Comparison of ENCODE assay signal across 9 mouse cellular contexts in genomic region chr4:119111410-119111809, GRCm38 (mm10). TPM values are rescaled to one million over a fixed set of nuclear protein-coding genes. Genes with fewer than 3 reads are reported as not detected.
DNase-seq lines count a peak whose midpoint lies in the region; ATAC-seq and TF ChIP-seq lines count a peak whose summit lies in the region.
"Had no signal": no experiment of that assay in that cellular context is flagged by ENCODE, and none has a peak within 500 bp of the region (broad histone marks: within the 10 kb centered on the region; RNA-seq: fewer than 3 reads in every experiment).

No protein-coding gene starts in this region.

- no peak overlapping the region for H3K4me2 ChIP-seq in forebrain, embryonic 16.5 days (ENCODE audit: low read length)
- H3K4me2 ChIP-seq in embryonic facial prominence, embryonic 12.5 days (replicated peaks): peak overlapping the region; percentile 70
- peak overlapping the region; percentile 70 for H3K4me2 ChIP-seq in liver, embryonic 16.5 days (ENCODE audit: low read depth, low read length)

- peak overlapping the region; percentile 86 for H3K4me3 ChIP-seq in forebrain, embryonic 10.5 days
- no peak overlapping the region for H3K4me3 ChIP-seq in forebrain, embryonic 16.5 days (replicated peaks; ENCODE audit: low read length)
- H3K4me3 ChIP-seq in layer of hippocampus, adult 2 months: peak overlapping the region; percentile 84
- peak overlapping the region; percentile 9; the same call in 1 of the 2 replicates for H3K4me3 ChIP-seq in embryonic facial prominence, embryonic 12.5 days
- H3K4me3 ChIP-seq in liver, embryonic 16.5 days (ENCODE audit: low read depth, low read length): peak overlapping the region; percentile 81
- no peak overlapping the region for H3K4me3 ChIP-seq in gastrocnemius, adult 2 months

- no peaks in the 10 kb centered on the region for H3K9me3 ChIP-seq in forebrain, embryonic 10.5 days
- H3K9me3 ChIP-seq in forebrain, embryonic 16.5 days (ENCODE audit: control insufficient read depth, low read length): no peaks in the 10 kb centered on the region
- H3K9me3 ChIP-seq in embryonic facial prominence, embryonic 12.5 days: no peaks in the 10 kb centered on the region
- H3K9me3 ChIP-seq in liver, embryonic 16.5 days (replicated peaks; ENCODE audit: control insufficient read depth, low read length): no peaks in the 10 kb centered on the region

- H3K9ac ChIP-seq in forebrain, embryonic 16.5 days (replicated peaks; ENCODE audit: low read depth, low read length): no peak overlapping the region
- H3K9ac ChIP-seq in embryonic facial prominence, embryonic 12.5 days: no peak overlapping the region
- peak overlapping the region; percentile 94; the same call in 1 of the 2 replicates for H3K9ac ChIP-seq in liver, embryonic 16.5 days (ENCODE audit: low read depth, low read length)

- WGBS in forebrain, embryonic 10.5 days: 52% methylated on average over 5 of the region's 5 CpGs
- 49% methylated on average over 5 of the region's 5 CpGs for WGBS in forebrain, embryonic 16.5 days
- WGBS in embryonic facial prominence, embryonic 12.5 days: 74% methylated on average over 5 of the region's 5 CpGs
- 87% methylated on average over 5 of the region's 5 CpGs for whole genome bisulfite sequencing in liver, embryonic 16.5 days (ENCODE audit: insufficient replicate concordance)

- no peak for DNase-seq in forebrain, embryonic 10.5 days (ENCODE audit: extremely low spot score, low spot score)
- no peak for DNase-seq in layer of hippocampus, adult 2 months (ENCODE audit: low spot score in 2 of 2)
- no peak for DNase-seq in layer of hippocampus, adult 9-11 months
- no peak for DNase-seq in gastrocnemius, adult 2 months
- no peak for DNase-seq in gastrocnemius, postnatal 10 days
- DNase-seq: cerebellum, adult 2 months had no signal

- peaks cover 64% of the 10 kb centered on the region for H3K36me3 ChIP-seq in forebrain, embryonic 10.5 days (replicated peaks)
- no peaks in the 10 kb centered on the region for H3K36me3 ChIP-seq in forebrain, embryonic 16.5 days (ENCODE audit: control insufficient read depth, insufficient read depth)
- H3K36me3 ChIP-seq in embryonic facial prominence, embryonic 12.5 days: 0 out of 2 replicates have a peak, but pooled peaks cover 3% of the 10 kb centered on the region
- H3K36me3 ChIP-seq in liver, embryonic 16.5 days (ENCODE audit: control insufficient read depth, insufficient read depth): peaks cover 63% of the 10 kb centered on the region

- peaks cover 89% of the 10 kb centered on the region for H3K4me1 ChIP-seq in forebrain, embryonic 10.5 days
- peaks cover 27% of the 10 kb centered on the region for H3K4me1 ChIP-seq in forebrain, embryonic 16.5 days (replicated peaks; ENCODE audit: control insufficient read depth, insufficient read depth, low read length)
- peaks cover 35% of the 10 kb centered on the region for H3K4me1 ChIP-seq in embryonic facial prominence, embryonic 12.5 days
- H3K4me1 ChIP-seq in liver, embryonic 16.5 days (ENCODE audit: control insufficient read depth, low read depth, low read length): peaks cover 80% of the 10 kb centered on the region

- ATAC-seq in forebrain, embryonic 16.5 days: no peak
- ATAC-seq in embryonic facial prominence, embryonic 12.5 days (ENCODE audit: insufficient number of reproducible peaks, insufficient read depth, low FRiP score, low TSS enrichment): no peak
- no peak for ATAC-seq in liver, embryonic 16.5 days (ENCODE audit: low read depth)

- H3K27me3 ChIP-seq in forebrain, embryonic 10.5 days (ENCODE audit: poor library complexity, severe bottlenecking): 0 out of 2 replicates have a peak, but pooled peaks cover 13% of the 10 kb centered on the region
- no peaks in the 10 kb centered on the region for H3K27me3 ChIP-seq in forebrain, embryonic 16.5 days (replicated peaks; ENCODE audit: control insufficient read depth, insufficient read depth, low read length)
- H3K27me3 ChIP-seq in embryonic facial prominence, embryonic 12.5 days: no peaks in the 10 kb centered on the region
- no peaks in the 10 kb centered on the region for H3K27me3 ChIP-seq in liver, embryonic 16.5 days (ENCODE audit: control insufficient read depth, insufficient read depth, low read depth, low read length)

- intact Hi-C loops in gastrocnemius, adult 2 months (cut with DNase I): no loop called here

- 0 out of 2 replicates have a peak overlapping the region, but pooled peaks have one; percentile 66 for H3K27ac ChIP-seq in forebrain, embryonic 10.5 days
- no peak overlapping the region for H3K27ac ChIP-seq in forebrain, embryonic 16.5 days (ENCODE audit: low read length)
- peak overlapping the region; percentile 99 for H3K27ac ChIP-seq in layer of hippocampus, adult 2 months
- H3K27ac ChIP-seq in embryonic facial prominence, embryonic 12.5 days: no peak overlapping the region
- peak overlapping the region; percentile 43 for H3K27ac ChIP-seq in liver, embryonic 16.5 days (ENCODE audit: low read length)
- no peak overlapping the region for H3K27ac ChIP-seq in gastrocnemius, adult 2 months

- TF ChIP-seq CTCF in layer of hippocampus, adult 2 months (conservative IDR thresholded peaks at IDR 0.05): no peak
- no peak for TF ChIP-seq CTCF in gastrocnemius, adult 2 months (IDR thresholded peaks at IDR 0.05)

RNA-seq across cellular contexts. Expression of gene Slc2a1, which starts 2.9 kb away (rescaled TPM):
- polyA plus RNA-seq in forebrain, embryonic 10.5 days (2016; fragmentation: Nextera tagmentation; extraction: Ambion mirVana): 204 and 222 TPM in 2 replicates
- polyA plus RNA-seq in forebrain, embryonic 16.5 days (2015; fragmentation: Nextera tagmentation; extraction: Ambion mirVana): 88.3 and 103 TPM in 2 replicates
- total RNA-seq in layer of hippocampus, adult 2 months (2021): 10 to 100 TPM; 94.5 to 96.4 TPM
- 109 and 111 TPM in 2 replicates for polyA plus RNA-seq in embryonic facial prominence, embryonic 12.5 days (2016; fragmentation: Nextera tagmentation; extraction: Ambion mirVana)
- polyA plus RNA-seq in liver, embryonic 16.5 days (2015; fragmentation: Nextera tagmentation; extraction: Ambion mirVana): 288 and 291 TPM in 2 replicates
- 1 to 10 TPM; 5.1 to 6.3 TPM for total RNA-seq in gastrocnemius, adult 2 months (2021)
- 1 to 10 TPM; 5.2 to 5.4 TPM for total RNA-seq in gastrocnemius, postnatal 10 days (2021)

Comparison
In these comparisons a context has a peak if more than half of its experiments do, and no peak if none do; other contexts are left out.
1. H3K27ac ChIP-seq: peak in forebrain, embryonic 10.5 days (single experiment), layer of hippocampus, adult 2 months (single experiment) and liver, embryonic 16.5 days (single experiment); none in forebrain, embryonic 16.5 days (single experiment), embryonic facial prominence, embryonic 12.5 days (single experiment) and gastrocnemius, adult 2 months (single experiment).
2. H3K4me3 ChIP-seq: peak in forebrain, embryonic 10.5 days (single experiment), layer of hippocampus, adult 2 months (single experiment), embryonic facial prominence, embryonic 12.5 days (single experiment) and liver, embryonic 16.5 days (single experiment); none in forebrain, embryonic 16.5 days (single experiment) and gastrocnemius, adult 2 months (single experiment).